Mouse (Mus musculus): ENCODE measurements around the gene Nub1. TPM values are rescaled to one million over a fixed set of nuclear protein-coding genes. Genes with fewer than 3 reads are reported as not detected.

Nub1 gene
- total RNA-seq, 2 experiments from 2014 or later: 74.2 to 77.3 TPM

- intact Hi-C loops (cut with DNase I): loop anchor here (1.0 to 2.0 kb wide), 3 partner anchors 30 to 90 kb away; partner anchors contain the start of gene Nub1
- TF ChIP-seq CTCF (IDR thresholded peaks at IDR 0.05): peak; percentile 67
- DNase-seq (ENCODE audit: extremely low spot score in 1 of 2, low spot score in 2 of 2): peak; percentile 84 to 86
- Histone ChIP-seq H3K4me3 (peak overlapping the region; percentile 70), H3K27ac (peak overlapping the region; percentile 91)
These were observed 65.3 kb downstream of the Nub1 start for GRCm38 (mm10) chr5:24750321-24751304.

GRCm38 (mm10) chr5:24751305-24752174 is 66.2 kb downstream of the Nub1 start:
- peak; percentile 15 to 20 for DNase-seq (ENCODE audit: extremely low spot score in 1 of 2, low spot score in 2 of 2)
- TF ChIP-seq CTCF (IDR thresholded peaks at IDR 0.05): no peak
- peak overlapping the region; percentile 91 for H3K27ac ChIP-seq
- intact Hi-C loops (cut with DNase I): loop anchor here (2.0 kb wide), 2 partner anchors 29 to 89 kb away; no protein-coding TSS in a partner anchor
- H3K4me3 ChIP-seq: peak overlapping the region; percentile 70

GRCm38 (mm10) chr5:24752175-24752498 is 66.8 kb downstream of the Nub1 start:
- Histone ChIP-seq H3K27ac (no peak overlapping the region), H3K4me3 (no peak overlapping the region)
- intact Hi-C loops (cut with DNase I): no loop called here
- DNase-seq (ENCODE audit: extremely low spot score in 1 of 2, low spot score in 2 of 2): no peak
- TF ChIP-seq CTCF (IDR thresholded peaks at IDR 0.05): no peak

GRCm38 (mm10) chr5:24756931-24757330 is 71.6 kb downstream of the Nub1 start:
- TF ChIP-seq CTCF (IDR thresholded peaks at IDR 0.05): no peak
- DNase-seq (ENCODE audit: extremely low spot score in 1 of 2, low spot score in 2 of 2): no peak
- Histone ChIP-seq H3K27ac (no peak overlapping the region), H3K4me3 (no peak overlapping the region)
- intact Hi-C loops (cut with DNase I): no loop called here

- intact Hi-C loops (cut with DNase I): no loop called here
- Histone ChIP-seq H3K4me3 (no peak within 1 kb of the TSS), H3K27ac (no peak within 1 kb of the TSS)
- TF ChIP-seq CTCF (IDR thresholded peaks at IDR 0.05): no peak
- DNase-seq (ENCODE audit: extremely low spot score in 1 of 2, low spot score in 2 of 2): no peak
These were observed 72.5 kb downstream of the Nub1 start, which contains the start of gene Crygn for GRCm38 (mm10) chr5:24757816-24758215. Gene Crygn, minus strand, starts transcription at chr5:24758008.

Other genes with a start within 250 kb of the Nub1 start
- gene Fastk, start 240.2 kb upstream of the Nub1 start, total RNA-seq (2021): 100 to 1,000 TPM; 128 to 134 TPM
- 10 to 100 TPM; 26.1 to 28.7 TPM for gene Tmub1, start 237.7 kb upstream of the Nub1 start, total RNA-seq (2021)
- 100 to 1,000 TPM; 527 to 560 TPM for gene Agap3, start 233.4 kb upstream of the Nub1 start, total RNA-seq (2021)
- under 1 TPM; 0.09 to 0.56 TPM for gene Gbx1, start 158.3 kb upstream of the Nub1 start, total RNA-seq (2021)
- not detected for gene Asb10, start 144.6 kb upstream of the Nub1 start, total RNA-seq (2021)
- under 1 TPM in 1 of 2 experiments, not detected in 1; 0.14 TPM for gene 4931409K22Rik, start 128.7 kb upstream of the Nub1 start, total RNA-seq (2021)
- 10 to 100 TPM; 82.4 to 89.0 TPM for gene Abcf2, start 108.1 kb upstream of the Nub1 start, total RNA-seq (2021)
- 10 to 100 TPM; 72.6 to 78.4 TPM for gene Chpf2, start 98.8 kb upstream of the Nub1 start, total RNA-seq (2021)
- gene Smarcd3, start 61.1 kb upstream of the Nub1 start, total RNA-seq (2021): 10 to 100 TPM; 90.4 to 97.4 TPM
- gene Wdr86, start 45.2 kb downstream of the Nub1 start, total RNA-seq (2021): under 1 TPM; 0.37 to 0.86 TPM
- gene Crygn, start 72.5 kb downstream of the Nub1 start, total RNA-seq (2021): 1 to 10 TPM in 1 of 2 experiments, not detected in 1; 2.0 TPM
- gene Rheb, start 157.1 kb downstream of the Nub1 start, total RNA-seq (2021): 100 to 1,000 TPM; 124 to 134 TPM

All from left cerebral cortex, adult 2 months (tissue).